Mouse (Mus musculus) kidney, adult 11 months (tissue): ENCODE data around the gene Fam184a.
"Not testable (repeated sequence)": the region's sequence is repeated elsewhere in the genome, so short reads cannot be mapped to it uniquely, and the experiment has no call there.

Experiments
- DNase-seq: peaks from one replicate; pipeline ENCODE4 v3.0.0; 2022

The Fam184a gene

DNA sequence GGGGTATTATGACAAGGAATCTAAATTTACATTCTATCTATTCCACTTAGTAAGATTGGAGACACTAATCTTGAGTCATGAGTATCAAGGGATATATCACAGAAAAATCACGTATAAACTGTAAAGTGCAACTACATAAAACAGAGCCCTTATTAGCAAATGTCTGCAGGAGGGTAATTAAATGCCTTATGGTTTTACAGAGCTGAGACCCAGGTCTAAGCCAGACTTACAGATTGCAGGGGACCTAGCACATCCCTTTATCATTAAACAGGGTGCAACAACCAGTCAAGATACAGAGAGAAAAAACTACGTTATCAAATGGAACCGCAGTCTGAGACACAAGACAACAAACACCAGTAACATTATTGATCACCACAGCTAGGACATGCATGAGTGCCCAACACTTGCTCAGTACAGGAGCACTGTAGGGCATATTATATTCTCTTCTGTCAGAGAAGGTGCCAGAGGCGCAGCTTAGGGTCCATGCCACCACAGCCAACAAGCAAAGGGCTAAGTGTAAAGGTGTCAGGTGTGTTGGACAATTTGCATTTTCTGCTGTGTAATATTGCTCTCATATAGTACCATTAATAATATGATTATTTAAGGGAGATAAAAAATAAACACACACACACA lies 61.9 kb downstream of the Fam184a start:
- DNase-seq, result no peak

DNA sequence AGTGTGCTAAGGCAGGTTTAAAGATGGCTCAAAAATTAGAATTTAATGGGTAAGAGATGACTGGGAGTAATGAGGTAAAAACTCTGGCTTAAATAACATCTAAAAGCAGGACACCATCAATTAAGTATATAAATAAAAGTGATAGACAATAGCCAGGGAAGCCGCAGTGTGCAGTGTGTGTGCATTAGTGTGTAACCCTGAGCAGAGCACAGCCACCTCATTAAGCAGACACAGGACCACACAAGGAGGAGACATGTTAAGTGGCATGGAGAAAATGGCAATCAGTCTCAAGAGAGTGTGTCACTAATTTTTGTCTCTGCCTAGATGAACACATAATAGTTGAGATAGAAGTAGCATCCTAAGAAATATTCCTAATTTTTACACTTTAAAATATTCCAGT lies 62.4 kb downstream of the Fam184a start:
- no peak for DNase-seq

DNA sequence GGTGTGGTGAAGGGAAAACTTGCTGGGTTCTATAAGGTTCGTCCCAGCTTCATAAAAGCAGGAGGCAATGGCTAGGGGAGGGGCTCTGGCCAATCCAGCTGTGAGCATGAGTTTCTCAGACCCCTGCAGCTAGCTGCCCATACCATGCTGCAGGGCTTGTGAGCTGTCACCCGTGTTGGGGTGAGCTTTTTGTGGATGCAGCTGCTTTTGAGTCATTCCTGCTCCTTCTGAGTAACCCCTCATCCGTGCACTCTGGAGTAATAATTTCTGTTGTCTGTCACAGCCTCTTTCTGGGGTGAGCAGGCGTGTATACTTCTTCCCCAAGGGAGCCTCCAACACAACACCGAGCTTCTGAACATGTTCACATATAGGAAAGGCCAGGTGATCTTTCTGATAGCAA lies 63.0 kb downstream of the Fam184a start:
- no peak for DNase-seq

GRCm38 (mm10) chr10:53685806-53686205 lies 65.1 kb downstream of the Fam184a start:
- DNase-seq, result no peak

GRCm38 (mm10) chr10:53683226-53683625 lies 67.7 kb downstream of the Fam184a start:
- no peak for DNase-seq

DNA sequence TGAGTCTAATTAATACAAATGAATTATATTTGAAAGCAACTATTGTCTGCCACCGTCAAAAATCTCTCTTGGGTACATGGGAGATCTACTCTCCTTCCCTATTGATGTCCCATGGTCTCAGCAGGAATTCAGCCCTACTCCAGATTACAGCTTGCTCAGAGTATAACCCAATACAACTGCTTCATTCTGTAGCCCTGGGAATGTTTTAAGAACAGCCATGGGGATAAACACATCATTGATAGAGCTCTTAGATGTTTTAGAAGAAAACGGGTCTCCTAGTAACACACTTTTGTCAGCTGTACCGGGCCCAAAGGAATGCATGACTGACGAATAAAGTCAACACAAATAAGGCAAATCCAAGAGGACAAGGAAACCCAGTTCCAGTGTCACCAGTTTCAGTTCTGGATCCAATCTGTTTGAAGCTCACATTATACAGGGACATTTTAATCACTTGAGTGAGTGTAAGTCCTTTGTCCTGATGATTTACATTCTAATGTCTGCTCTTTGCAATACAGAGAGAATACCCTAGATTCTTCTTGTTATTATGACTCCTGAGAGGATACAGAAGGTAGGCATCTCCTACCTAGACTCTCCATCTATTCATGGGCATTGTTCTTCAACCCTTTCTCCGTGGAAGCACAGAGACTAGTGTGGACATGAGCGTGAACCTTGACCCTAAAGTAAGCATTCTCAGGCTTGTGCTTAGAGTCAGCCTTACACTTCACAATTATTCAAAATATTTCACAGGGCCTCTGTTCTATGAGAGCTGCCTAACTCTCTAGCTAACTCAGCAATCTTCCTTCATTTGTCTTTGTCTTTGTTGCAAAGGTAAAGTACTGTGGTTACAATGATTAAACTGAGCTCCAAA lies 71.0 kb downstream of the Fam184a start:
- no peak for DNase-seq

DNA sequence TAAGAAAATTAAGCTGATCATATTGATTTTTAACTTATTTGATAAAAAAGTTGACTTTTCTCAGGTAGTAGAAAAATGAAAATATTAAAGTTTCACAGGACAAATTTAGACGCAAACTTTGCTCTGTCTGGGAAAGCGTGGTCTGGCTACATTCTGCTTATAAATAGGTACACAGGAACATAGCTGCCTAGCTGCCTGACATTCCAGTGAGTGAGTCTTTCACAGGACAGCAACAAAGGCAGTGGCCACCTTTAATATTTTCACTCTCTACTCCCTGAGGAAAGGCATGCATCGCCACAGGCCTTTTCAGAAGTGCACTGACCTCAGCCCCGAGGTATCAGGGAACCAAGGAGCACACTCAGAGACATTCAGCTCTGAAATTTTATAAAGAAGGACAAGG lies 89.1 kb downstream of the Fam184a start:
- no peak for DNase-seq

- not testable (repeated sequence) for DNase-seq
Measured at GRCm38 (mm10) chr10:53654239-53654638, 96.7 kb downstream of the Fam184a start.

DNA sequence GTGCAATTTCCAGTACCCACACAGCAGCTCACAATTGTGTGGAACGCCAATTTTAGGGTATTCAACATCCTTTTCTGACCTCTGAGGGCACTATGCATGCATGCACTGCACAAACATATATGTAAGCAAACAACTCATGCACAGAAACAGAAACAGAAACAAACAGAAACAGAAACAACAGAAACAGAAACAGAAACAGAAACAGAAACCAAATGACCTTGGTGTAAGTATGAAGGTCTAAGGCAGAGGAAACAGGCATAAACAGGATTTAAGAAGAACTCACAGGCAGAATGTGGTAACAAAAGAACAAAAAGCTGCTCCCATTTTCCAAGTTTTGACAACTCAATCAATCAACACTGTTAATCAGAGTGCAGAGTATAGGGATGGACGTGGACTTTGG lies 100.2 kb downstream of the Fam184a start:
- DNase-seq, result no peak

GRCm38 (mm10) chr10:53641507-53641906 lies 109.4 kb downstream of the Fam184a start:
- DNase-seq, result no peak

- DNase-seq, result peak; percentile 22
Measured at GRCm38 (mm10) chr10:53635246-53635971, 115.5 kb downstream of the Fam184a start.

- DNase-seq, result no peak
Measured at GRCm38 (mm10) chr10:53634160-53634559, 116.8 kb downstream of the Fam184a start.

GRCm38 (mm10) chr10:53630339-53630738 lies 120.6 kb downstream of the Fam184a start, which contains the start of gene Mcm9:
Mcm9 (minus strand) TSS chr10:53630439.
- not testable (repeated sequence) for DNase-seq

GRCm38 (mm10) chr10:53629918-53630250 lies 121.0 kb downstream of the Fam184a start:
- DNase-seq, result peak; percentile 97

GRCm38 (mm10) chr10:53629247-53629917 lies 121.5 kb downstream of the Fam184a start:
- peak; percentile 92 for DNase-seq

GRCm38 (mm10) chr10:53615850-53616616 lies 134.9 kb downstream of the Fam184a start:
- DNase-seq, result no peak

- peak; percentile 72 for DNase-seq
Measured at GRCm38 (mm10) chr10:53613955-53614354, 137.0 kb downstream of the Fam184a start.

DNA sequence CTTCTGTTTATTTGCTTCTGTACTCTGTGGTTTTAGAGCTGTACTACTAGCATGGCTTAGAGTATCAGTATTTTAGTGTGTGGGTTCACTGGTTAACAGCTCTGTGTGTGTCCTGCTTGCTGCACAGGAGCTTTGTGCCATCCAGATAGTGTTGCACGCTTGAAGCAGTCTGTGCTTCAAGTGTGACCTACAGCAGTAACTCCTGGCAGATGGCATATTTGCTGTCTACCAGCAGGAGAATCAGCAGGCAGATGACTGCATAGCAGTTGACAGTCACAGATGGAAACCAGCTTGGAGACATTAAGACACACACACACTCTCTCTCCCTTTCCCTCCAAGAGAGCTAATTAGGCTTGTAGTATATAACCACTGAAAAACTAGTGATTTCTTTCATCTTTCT lies 138.8 kb downstream of the Fam184a start:
- no peak for DNase-seq

DNA sequence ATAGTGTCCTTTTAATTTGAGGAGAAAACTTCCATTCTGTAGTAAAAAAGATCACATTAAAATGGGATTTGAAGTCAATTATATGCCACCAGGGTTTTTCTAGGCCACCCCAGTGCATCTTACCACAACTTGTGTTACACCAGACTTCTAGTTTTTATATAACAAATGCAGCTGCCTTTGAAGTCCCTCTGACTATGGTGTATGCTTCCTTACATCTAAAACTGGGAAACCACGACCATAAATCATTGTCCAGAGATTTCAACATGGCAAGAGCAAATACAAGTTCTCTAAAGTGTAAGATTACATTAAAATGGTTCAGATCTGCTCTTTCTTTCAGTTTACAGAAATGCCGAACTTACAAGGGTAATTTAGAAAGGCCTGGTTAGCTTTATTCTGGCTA lies 142.6 kb downstream of the Fam184a start:
- DNase-seq, result no peak

DNA sequence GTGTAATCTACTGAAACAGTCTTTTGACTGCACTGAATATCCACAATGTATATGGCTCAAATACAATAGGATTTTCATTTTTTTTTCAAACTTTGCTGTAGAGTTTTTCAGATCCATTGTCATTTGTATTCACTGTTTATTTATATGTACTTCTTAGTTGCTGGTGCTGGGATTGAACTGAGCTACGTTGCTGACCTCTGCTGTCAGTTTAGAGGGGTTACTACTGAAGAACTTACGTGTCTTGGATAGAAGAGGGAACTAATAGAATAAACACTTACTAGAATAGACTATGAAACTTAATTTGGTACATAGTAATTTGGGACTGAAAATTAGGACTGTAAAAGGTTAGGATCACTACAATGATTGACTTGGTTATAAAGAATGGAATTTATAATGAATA lies 145.6 kb downstream of the Fam184a start:
- no peak for DNase-seq

GRCm38 (mm10) chr10:53598821-53599220 lies 152.1 kb downstream of the Fam184a start:
- DNase-seq, result peak; percentile 18
